Mouse (Mus musculus) left cerebral cortex, postnatal 36 days (tissue): ENCODE results near the gene Paqr5. TPM values are rescaled to one million over a fixed set of nuclear protein-coding genes. Genes with fewer than 3 reads are reported as not detected.
A peak's percentile ranks its signal among the peaks of the same experiment; 100 is the strongest.

ENCODE experiments used
- DNase-seq, 2 experiments: peaks; one replicate each; pipeline ENCODE4 v3.0.0; 2021 to 2022; ENCODE audit warnings: low spot score in 2 of 2, mixed read lengths in 1 of 2
- intact Hi-C: fragments of 180-260 bp; cut with DNase I; formaldehyde crosslinking; loops from one replicate; pipeline ENCODE4 v1.15.1; 2025
- total RNA-seq, 2 experiments: library from RNA; stranded (reverse); gene quantifications; 2 replicates each; pipeline ENCODE4 v1.2.3; 2021

Gene Paqr5
- total RNA-seq, 2 experiments from 2014 or later = 3.4 to 4.6 TPM

GRCm38 (mm10) chr9:62017329-62017728 is 9.3 kb downstream of the Paqr5 start:
- intact Hi-C loops = no loop called here
- no peak for DNase-seq

- intact Hi-C loops = no loop called here
Measured at GRCm38 (mm10) chr9:62015504-62015903, 11.2 kb downstream of the Paqr5 start.

GRCm38 (mm10) chr9:62013316-62014097 is 13.1 kb downstream of the Paqr5 start:
- intact Hi-C loops = no loop called here
- DNase-seq = no peak

More at GRCm38 (mm10) chr9:62015504-62015903, 11.2 kb downstream of the Paqr5 start:
- DNase-seq = no peak

DNA sequence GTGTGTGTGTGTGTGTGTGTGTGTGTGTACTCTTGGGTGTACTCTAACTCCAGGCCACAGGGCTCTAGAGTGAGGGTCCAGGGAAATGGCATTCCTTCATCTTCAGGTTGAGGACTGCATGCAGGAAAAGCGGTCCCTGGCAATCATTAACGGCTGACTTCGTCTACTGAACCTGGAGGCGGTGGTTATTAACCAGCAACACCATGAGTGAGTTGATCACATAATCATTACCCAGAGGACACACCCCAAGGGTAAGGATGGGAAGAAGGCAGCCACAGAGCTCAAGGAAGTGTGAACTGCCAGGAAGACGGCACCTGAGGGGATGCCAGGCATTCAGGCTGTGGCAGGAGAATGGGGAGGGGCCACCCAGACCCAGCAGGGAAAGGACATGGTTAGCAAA is 18.3 kb downstream of the Paqr5 start:
- no peak for DNase-seq
- intact Hi-C loops = no loop called here

DNA sequence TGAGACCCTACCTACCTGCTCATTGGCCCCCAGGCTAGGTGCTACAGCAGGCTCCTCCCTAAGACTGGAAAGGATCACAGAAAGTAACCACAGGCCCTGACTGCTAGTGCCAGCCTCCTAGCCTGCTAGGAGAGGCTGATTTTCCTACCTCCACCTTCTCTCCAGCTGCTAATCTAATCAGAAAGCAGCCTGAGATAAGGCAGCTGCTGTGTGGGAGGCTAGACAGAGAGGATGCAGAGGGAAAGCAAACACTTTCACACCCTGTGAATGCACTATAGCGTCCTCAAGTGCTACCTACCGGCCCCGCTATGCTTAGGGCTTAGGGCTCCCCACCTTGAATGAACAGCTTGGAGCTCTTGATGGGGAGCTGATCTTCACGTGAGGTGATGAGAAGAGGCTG is 19.6 kb downstream of the Paqr5 start:
- intact Hi-C loops = no loop called here
- DNase-seq = no peak

DNA sequence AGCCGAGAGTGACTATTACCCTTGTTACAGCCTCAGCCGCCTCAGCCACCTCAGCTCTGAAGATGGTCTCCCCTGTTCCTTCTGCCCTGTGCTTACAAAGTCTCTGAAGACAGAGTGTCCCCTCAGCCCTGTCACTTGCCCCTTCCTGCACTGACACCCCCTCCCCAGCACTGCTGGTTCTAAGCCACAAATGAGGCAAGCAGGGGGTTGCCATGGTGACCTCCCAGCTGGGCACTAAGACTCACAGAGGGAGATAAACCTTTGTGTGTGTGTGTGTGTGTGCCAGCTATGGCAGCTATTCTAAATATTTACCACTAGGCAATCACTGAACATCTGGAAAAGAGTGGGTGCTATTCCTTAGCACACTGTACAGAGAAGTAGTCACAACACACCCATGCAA is 23.0 kb downstream of the Paqr5 start:
- intact Hi-C loops = no loop called here
- DNase-seq = no peak

GRCm38 (mm10) chr9:61999653-62000420 is 26.8 kb downstream of the Paqr5 start:
- no peak for DNase-seq
- intact Hi-C loops = no loop called here

- intact Hi-C loops = no loop called here
- no peak for DNase-seq
Measured at GRCm38 (mm10) chr9:61997860-61998259, 28.8 kb downstream of the Paqr5 start.

GRCm38 (mm10) chr9:61991158-61991557 is 35.5 kb downstream of the Paqr5 start:
- intact Hi-C loops = no loop called here
- DNase-seq = no peak

DNA sequence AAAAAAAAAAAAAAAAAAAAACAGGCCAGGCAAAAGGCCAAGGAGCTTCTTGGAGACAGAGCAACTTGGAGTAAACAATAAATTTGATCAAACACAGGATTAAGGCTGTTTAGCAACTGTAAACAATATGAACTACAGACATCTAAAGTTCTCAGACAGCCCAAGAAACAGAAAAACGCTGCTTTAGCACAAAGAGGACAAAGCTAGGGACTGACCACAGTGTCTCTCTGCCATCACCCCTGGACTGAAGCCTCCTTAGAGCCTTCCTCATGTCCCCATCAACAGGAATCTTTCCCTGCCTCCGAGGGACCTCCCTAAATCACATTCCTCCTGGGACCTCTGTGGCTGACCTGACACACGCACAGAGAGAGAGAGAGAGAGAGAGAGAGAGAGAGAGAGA is 35.9 kb downstream of the Paqr5 start:
- no peak for DNase-seq
- intact Hi-C loops = no loop called here

DNA sequence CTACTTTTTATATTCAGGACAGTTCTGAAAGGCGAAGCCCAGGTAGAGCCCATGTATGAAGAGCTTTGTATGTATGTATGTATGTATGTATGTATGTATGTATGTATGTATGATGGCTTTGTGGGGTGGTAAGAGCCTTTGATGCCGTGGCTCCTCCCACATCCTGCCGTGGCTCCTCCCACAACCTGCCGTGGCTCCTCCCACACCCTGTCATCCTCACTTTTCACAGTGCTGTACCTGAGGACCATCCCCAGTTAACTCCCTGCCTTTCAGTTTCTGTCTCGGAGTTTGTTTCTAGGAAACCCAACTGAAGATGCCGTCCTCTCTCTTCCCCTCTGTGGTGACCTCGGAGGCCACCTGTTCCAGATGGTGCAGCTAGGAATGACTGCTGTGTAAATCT is 40.6 kb downstream of the Paqr5 start:
- no peak for DNase-seq
- intact Hi-C loops = no loop called here

- intact Hi-C loops = no loop called here
- peak in 1 of 2 experiments; percentile 33 for DNase-seq
Measured at GRCm38 (mm10) chr9:61985183-61985863, 41.3 kb downstream of the Paqr5 start.

- no peak for DNase-seq
- intact Hi-C loops = no loop called here
Measured at GRCm38 (mm10) chr9:61982940-61983620, 43.6 kb downstream of the Paqr5 start.

GRCm38 (mm10) chr9:61981876-61982275 is 44.8 kb downstream of the Paqr5 start:
- intact Hi-C loops = no loop called here
- DNase-seq = no peak

GRCm38 (mm10) chr9:61979983-61980382 is 46.7 kb downstream of the Paqr5 start:
- DNase-seq = no peak
- intact Hi-C loops = no loop called here

- intact Hi-C loops = no loop called here
Measured at GRCm38 (mm10) chr9:61977258-61977945, 49.3 kb downstream of the Paqr5 start.

GRCm38 (mm10) chr9:61972031-61972430 is 54.6 kb downstream of the Paqr5 start:
- no peak for DNase-seq
- intact Hi-C loops = no loop called here

More at GRCm38 (mm10) chr9:61977258-61977945, 49.3 kb downstream of the Paqr5 start:
- no peak for DNase-seq

GRCm38 (mm10) chr9:61971045-61971444 is 55.6 kb downstream of the Paqr5 start:
- intact Hi-C loops = no loop called here
- DNase-seq = no peak

GRCm38 (mm10) chr9:61967357-61967756 is 59.3 kb downstream of the Paqr5 start:
- DNase-seq = peak; percentile 20 to 25
- intact Hi-C loops = loop anchor here (1.0 to 10.0 kb wide), 3 partner anchors 75 to 278 kb away; partner anchors contain the start of gene Glce
